Mouse (Mus musculus) heart, embryonic 14.5 days (tissue): ENCODE results near the gene Alk. TPM values are rescaled to one million over a fixed set of nuclear protein-coding genes. Genes with fewer than 3 reads are reported as not detected.

Experiments
- ATAC-seq: fragments of 200-750 bp; cut with Nextera tagmentation; 2 replicates; pipeline ENCODE4 v1.8.0; 2017; ENCODE audit warnings: low read depth, moderate TSS enrichment; ENCODE audit not compliant: insufficient number of reproducible peaks, insufficient read depth, low FRiP score
- H3K27ac ChIP-seq, 2 experiments: fragments of 200-500 bp in 1 of 2; fragments of 300-500 bp in 1 of 2; sonication (generic) in 1 of 2; replicated peaks in 1 of 2; 2 replicates each; pipeline ENCODE4 v1.5.1; 2012 to 2014; ENCODE audit warnings: low read depth in 2 of 2, low read length in 2 of 2, control low read depth in 1 of 2, mild to moderate bottlenecking in 1 of 2, mixed read lengths in 1 of 2; ENCODE audit not compliant: control insufficient read depth in 1 of 2, insufficient read depth in 1 of 2
- H3K27me3 ChIP-seq: fragments of 300-500 bp; sonication (generic); 2 replicates; pipeline ENCODE4 v1.6.1; 2014; ENCODE audit warnings: mild to moderate bottlenecking, low read length, control low read depth; ENCODE audit not compliant: control insufficient read depth, insufficient read depth
- H3K36me3 ChIP-seq: fragments of 300-500 bp; sonication (generic); 2 replicates; pipeline ENCODE4 v1.6.1; 2014; ENCODE audit warnings: mild to moderate bottlenecking, control low read depth, low read length, mixed read lengths; ENCODE audit not compliant: control insufficient read depth, insufficient read depth
- H3K4me1 ChIP-seq, 2 experiments: fragments of 200-500 bp in 1 of 2; fragments of 300-500 bp in 1 of 2; sonication (generic) in 1 of 2; 2 replicates each; pipeline ENCODE4 v1.6.1; 2012 to 2014; ENCODE audit warnings: low read length in 2 of 2, control low read depth in 1 of 2, mixed read lengths in 1 of 2; ENCODE audit not compliant: control insufficient read depth in 2 of 2, insufficient read depth in 2 of 2
- H3K4me2 ChIP-seq: fragments of 300-500 bp; sonication (generic); 2 replicates; pipeline ENCODE4 v1.6.1; 2014; ENCODE audit warnings: mild to moderate bottlenecking, low read length
- H3K4me3 ChIP-seq, 2 experiments: fragments of 200-500 bp in 1 of 2; fragments of 300-500 bp in 1 of 2; sonication (generic) in 1 of 2; 2 replicates each; pipeline ENCODE4 v1.5.1; 2012 to 2014; ENCODE audit warnings: low read length in 2 of 2, mild to moderate bottlenecking in 2 of 2, control low read depth in 1 of 2, low read depth in 1 of 2, moderate library complexity in 1 of 2; ENCODE audit not compliant: control insufficient read depth in 1 of 2, insufficient read depth in 1 of 2
- H3K9ac ChIP-seq: fragments of 300-500 bp; sonication (generic); 2 replicates; pipeline ENCODE4 v1.6.1; 2014; ENCODE audit warnings: mild to moderate bottlenecking, low read length
- H3K9me3 ChIP-seq: fragments of 300-500 bp; sonication (generic); 2 replicates; pipeline ENCODE4 v1.6.1; 2016; ENCODE audit warnings: low read length, control low read depth; ENCODE audit not compliant: control insufficient read depth
- WGBS: fragments of 180-500 bp; shearing (Covaris S2); extraction: QIAGEN DNeasy Blood & Tissue Kit; methylation state at CpG from one replicate; pipeline ENCODE4 v1.1.7; 2014; 5-methylcytosine and 5-hydroxymethylcytosine counted together
- polyA plus RNA-seq: library from polyadenylated mRNA; unstranded; fragments of >200 nt; fragmentation: Nextera tagmentation; extraction: Ambion mirVana; gene quantifications from 2 replicates; pipeline ENCODE4 v1.2.1, GENCODE M21; 2014

The Alk gene
- polyA plus RNA-seq, 1 experiment from 2014 or later, result 0.14 TPM

- Histone ChIP-seq H3K27ac (no peak overlapping the region), H3K4me3 (no peak overlapping the region), H3K9me3 (no peaks in the 10 kb centered on the region), H3K4me2 (no peak overlapping the region), H3K4me1 (peaks cover 0 to 2% of the 10 kb centered on the region in 2 experiments; a peak in 1 of 4 replicates), H3K27me3 (0 out of 2 replicates have a peak, but pooled peaks cover 5% of the 10 kb centered on the region), H3K36me3 (no peaks in the 10 kb centered on the region), H3K9ac (no peak overlapping the region)
- no peak for ATAC-seq
- 13% methylated on average over 9 of the region's 9 CpGs for WGBS
Measured at GRCm38 (mm10) chr17:71947452-71947851, 657.0 kb downstream of the Alk start.

- H3K36me3 ChIP-seq, result no peaks in the 10 kb centered on the region
- no peak overlapping the region for H3K4me3 ChIP-seq
- H3K9me3 ChIP-seq, result no peaks in the 10 kb centered on the region
- no peak overlapping the region for H3K27ac ChIP-seq
- H3K27me3 ChIP-seq, result 0 out of 2 replicates have a peak, but pooled peaks cover 5% of the 10 kb centered on the region
- peaks cover 2 to 6% of the 10 kb centered on the region in 2 experiments; a peak in 2 of 4 replicates for H3K4me1 ChIP-seq
- H3K9ac ChIP-seq, result no peak overlapping the region
- WGBS, result 78% methylated on average over 5 of the region's 5 CpGs
- no peak for ATAC-seq
- H3K4me2 ChIP-seq, result no peak overlapping the region
Measured at GRCm38 (mm10) chr17:71944020-71944419, 660.4 kb downstream of the Alk start.

GRCm38 (mm10) chr17:71942052-71942451 lies 662.4 kb downstream of the Alk start:
- no peak for ATAC-seq
- Histone ChIP-seq H3K27ac (no peak overlapping the region), H3K27me3 (0 out of 2 replicates have a peak, but pooled peaks cover 3% of the 10 kb centered on the region), H3K36me3 (no peaks in the 10 kb centered on the region), H3K4me1 (peaks cover 0 to 6% of the 10 kb centered on the region in 2 experiments; a peak in 1 of 4 replicates), H3K4me2 (no peak overlapping the region), H3K9me3 (no peaks in the 10 kb centered on the region), H3K9ac (no peak overlapping the region), H3K4me3 (no peak overlapping the region)

- ATAC-seq, result no peak
- 69% methylated on average over 6 of the region's 6 CpGs for WGBS
- Histone ChIP-seq H3K4me1 (peaks cover 0 to 6% of the 10 kb centered on the region in 2 experiments; a peak in 1 of 4 replicates), H3K27ac (no peak overlapping the region), H3K9ac (no peak overlapping the region), H3K27me3 (no peaks in the 10 kb centered on the region), H3K4me3 (no peak overlapping the region), H3K9me3 (no peaks in the 10 kb centered on the region), H3K36me3 (no peaks in the 10 kb centered on the region), H3K4me2 (no peak overlapping the region)
Measured at GRCm38 (mm10) chr17:71941436-71941835, 663.0 kb downstream of the Alk start.

- ATAC-seq, result no peak
- Histone ChIP-seq H3K4me1 (no peaks in the 10 kb centered on the region), H3K27ac (no peak overlapping the region), H3K4me2 (no peak overlapping the region), H3K9me3 (no peaks in the 10 kb centered on the region), H3K4me3 (no peak overlapping the region), H3K36me3 (no peaks in the 10 kb centered on the region), H3K27me3 (no peaks in the 10 kb centered on the region), H3K9ac (no peak overlapping the region)
Measured at GRCm38 (mm10) chr17:71936681-71937080, 667.7 kb downstream of the Alk start.

GRCm38 (mm10) chr17:71935837-71936236 lies 668.6 kb downstream of the Alk start:
- Histone ChIP-seq H3K4me3 (no peak overlapping the region), H3K27me3 (no peaks in the 10 kb centered on the region), H3K4me1 (no peaks in the 10 kb centered on the region), H3K36me3 (no peaks in the 10 kb centered on the region), H3K4me2 (no peak overlapping the region), H3K9me3 (peaks cover 3% of the 10 kb centered on the region; the same call in 1 of the 2 replicates), H3K9ac (no peak overlapping the region), H3K27ac (no peak overlapping the region)
- no peak for ATAC-seq
- WGBS, result 84% methylated on average over 10 of the region's 10 CpGs

GRCm38 (mm10) chr17:71935336-71935735 lies 669.1 kb downstream of the Alk start:
- H3K36me3 ChIP-seq, result no peaks in the 10 kb centered on the region
- no peak for ATAC-seq
- peaks cover 3% of the 10 kb centered on the region; the same call in 1 of the 2 replicates for H3K9me3 ChIP-seq
- no peaks in the 10 kb centered on the region for H3K27me3 ChIP-seq
- H3K4me2 ChIP-seq, result no peak overlapping the region
- no peak overlapping the region for H3K27ac ChIP-seq
- H3K9ac ChIP-seq, result no peak overlapping the region
- no peak overlapping the region for H3K4me3 ChIP-seq
- no peaks in the 10 kb centered on the region for H3K4me1 ChIP-seq
- WGBS, result 72% methylated on average over 3 of the region's 3 CpGs

GRCm38 (mm10) chr17:71914941-71915340 lies 689.5 kb downstream of the Alk start:
- Histone ChIP-seq H3K4me1 (no peaks in the 10 kb centered on the region; a peak in 1 of 4 replicates), H3K27ac (no peak overlapping the region), H3K4me2 (no peak overlapping the region), H3K9me3 (no peaks in the 10 kb centered on the region), H3K9ac (no peak overlapping the region), H3K27me3 (no peaks in the 10 kb centered on the region), H3K4me3 (no peak overlapping the region), H3K36me3 (no peaks in the 10 kb centered on the region)
- WGBS, result 49% methylated on average over 5 of the region's 5 CpGs
- ATAC-seq, result no peak
